In genomic region chrX:144325375-144325774, GRCm38 (mm10) we compare ENCODE assay signal across 15 mouse cellular contexts. TPM values are rescaled to one million over a fixed set of nuclear protein-coding genes. Genes with fewer than 3 reads are reported as not detected.
DNase-seq lines count a peak whose midpoint lies in the region; TF ChIP-seq lines count a peak whose summit lies in the region.
"Had no signal": no experiment of that assay in that cellular context is flagged by ENCODE, and none has a peak within 500 bp of the region (broad histone marks: within the 10 kb centered on the region; RNA-seq: fewer than 3 reads in every experiment).

No protein-coding gene starts in this region.

- TF ChIP-seq POLR2A in CH12.LX (IDR thresholded peaks at IDR 0.05; ENCODE audit: low read depth, low read length): no peak

- TF ChIP-seq RAD21 in CH12.LX (IDR thresholded peaks at IDR 0.05; ENCODE audit: low read depth, low read length): no peak

- no peak overlapping the region for H3K4me3 ChIP-seq in CH12.LX (replicated peaks in 1 of 3; ENCODE audit: low read depth in 2 of 3, low read length in 2 of 3, poor library complexity in 1 of 3)

- peaks cover 0 to 13% of the 10 kb centered on the region in 2 experiments; a peak in 1 of 4 replicates for H3K4me1 ChIP-seq in CH12.LX (ENCODE audit: control insufficient read depth in 1 of 2, insufficient read depth in 2 of 2)

- H3K4me2 ChIP-seq in CH12.LX (ENCODE audit: insufficient read depth, low read depth, poor library complexity, severe bottlenecking): no peak overlapping the region

- dilution Hi-C loops in CH12.LX (cut with MboI; ENCODE audit: extremely low pct_ligation_motif_present, extremely low pct_unique_long_range_greater_than_20kb, low sequenced_read_pairs): no loop called here

- H3K27me3 ChIP-seq in CH12.LX (replicated peaks): no peaks in the 10 kb centered on the region

- H3K36me3 ChIP-seq in CH12.LX (replicated peaks in 1 of 2; ENCODE audit: control insufficient read depth in 1 of 2, insufficient read depth in 1 of 2, low read length in 1 of 2): peaks cover 0 to 3% of the 10 kb centered on the region in 2 experiments

- in situ Hi-C loops in CH12.LX (cut with MboI; ENCODE audit: low pct_ligation_motif_present, low pct_unique_long_range_greater_than_20kb, low sequenced_read_pairs): no loop called here

- no peak overlapping the region for H3K27ac ChIP-seq in CH12.LX (ENCODE audit: insufficient read depth, low read depth)

- no peaks in the 10 kb centered on the region for H3K9me3 ChIP-seq in CH12.LX (replicated peaks; ENCODE audit: low read length)
- H3K9me3 ChIP-seq: G1E had no signal

- no peak for TF ChIP-seq CTCF in CH12.LX (conservative IDR thresholded peaks at IDR 0.05 in 1 of 2, IDR thresholded peaks at IDR 0.05 in 1 of 2; ENCODE audit: low read depth in 2 of 2, low read length in 2 of 2)

- H3K9ac ChIP-seq in CH12.LX (ENCODE audit: insufficient read depth, low read depth): no peak overlapping the region

- TF ChIP-seq EP300 in CH12.LX (IDR thresholded peaks at IDR 0.05; ENCODE audit: low read length): peak; percentile 62

- peak; percentile 42 for DNase-seq in CH12.LX (ENCODE audit: extremely low read depth)
- DNase-seq in thymus, postnatal 10 days (ENCODE audit: low spot score in 2 of 2): no peak
- DNase-seq: adrenal gland, adult 2 months; adrenal gland, adult 8-10 months; adrenal gland, postnatal 10 days; adrenal gland, postnatal 14 days; adrenal gland, postnatal 25 days; adrenal gland, postnatal 36 days; B cell, adult 2 months; cerebellum, adult 11 months; cerebellum, adult 11-12 months; cerebellum, adult 18-20 months; cerebellum, adult 2 months; cerebellum, adult 8-10 months had no signal

- 0 out of 2 replicates have a peak, but pooled peaks cover 3% of the 10 kb centered on the region for H3K79me2 ChIP-seq in CH12.LX (replicated peaks; ENCODE audit: control insufficient read depth, extremely low read depth, insufficient read depth, poor library complexity, severe bottlenecking)

TF ChIP-seq in CH12.LX, 34 proteins besides CTCF, POLR2A, EP300 and RAD21:
- TF ChIP-seq E2F4 (IDR thresholded peaks at IDR 0.05; ENCODE audit: insufficient replicate concordance, low read depth, low read length) (no peak), HCFC1 (IDR thresholded peaks at IDR 0.05; ENCODE audit: low read depth, low read length) (no peak), KAT2A (IDR thresholded peaks at IDR 0.05; ENCODE audit: insufficient replicate concordance, low read length) (no peak), ZC3H11A (IDR thresholded peaks at IDR 0.05; ENCODE audit: low read depth, low read length) (no peak), CHD2 (IDR thresholded peaks at IDR 0.05; ENCODE audit: low read length) (no peak), USF2 (conservative IDR thresholded peaks at IDR 0.05; ENCODE audit: low read depth, low read length) (no peak), JUND (conservative IDR thresholded peaks at IDR 0.05; ENCODE audit: low read depth, low read length) (no peak), CHD1 (IDR thresholded peaks at IDR 0.05; ENCODE audit: low read depth, low read length) (no peak), NRF1 (IDR thresholded peaks at IDR 0.05; ENCODE audit: low read depth, low read length) (no peak), ELF1 (IDR thresholded peaks at IDR 0.05; ENCODE audit: low read depth, low read length) (no peak), NELFE (IDR thresholded peaks at IDR 0.05; ENCODE audit: low read depth, low read length) (no peak), SIN3A (IDR thresholded peaks at IDR 0.05; ENCODE audit: low read length) (no peak), ZKSCAN1 (IDR thresholded peaks at IDR 0.05; ENCODE audit: borderline replicate concordance, low read depth, low read length) (no peak), UBTF (IDR thresholded peaks at IDR 0.05; ENCODE audit: low read depth, low read length) (no peak), BHLHE40 (IDR thresholded peaks at IDR 0.05; ENCODE audit: low read depth, low read length) (no peak), MEF2A (IDR thresholded peaks at IDR 0.05; ENCODE audit: borderline replicate concordance, low read depth, low read length) (peak; percentile 51; the same call in 1 of the 2 replicates), TCF12 (IDR thresholded peaks at IDR 0.05; ENCODE audit: low read depth, low read length) (peak; percentile 55; the same call in 1 of the 2 replicates), MAX (IDR thresholded peaks at IDR 0.05; ENCODE audit: low read length) (no peak), JUN (IDR thresholded peaks at IDR 0.05; ENCODE audit: insufficient read depth, low read depth, low read length) (no peak), GABPA (IDR thresholded peaks at IDR 0.05; ENCODE audit: insufficient replicate concordance, low read depth, low read length) (no peak), MXI1 (IDR thresholded peaks at IDR 0.05; ENCODE audit: low read depth, low read length) (no peak), RCOR1 (conservative IDR thresholded peaks at IDR 0.05; ENCODE audit: low read depth, low read length) (no peak), POLR2AphosphoS2 (IDR thresholded peaks at IDR 0.05; ENCODE audit: low read depth, low read length) (no peak), ZNF384 (IDR thresholded peaks at IDR 0.05; ENCODE audit: low read depth, low read length) (no peak), IRF4 (IDR thresholded peaks at IDR 0.05; ENCODE audit: low read depth, low read length) (peak; percentile 58; the same call in 1 of the 2 replicates), ZMIZ1 (IDR thresholded peaks at IDR 0.05; ENCODE audit: low read depth, low read length) (no peak), MAZ (IDR thresholded peaks at IDR 0.05; ENCODE audit: low read depth, low read length) (peak; percentile 86)

RNA-seq across cellular contexts. Expression of gene Alg13, which starts 7.8 kb away (rescaled TPM):
- total RNA-seq in CH12.LX (2012; rRNA removed): 15.4 and 18.3 TPM in 2 replicates
- total RNA-seq in CH12.LX (2014; rRNA removed): 17.0 and 22.4 TPM in 2 replicates
- 13.8 and 18.6 TPM in 2 replicates for polyA plus RNA-seq in CH12.LX (2012; ENCODE audit: insufficient read length, low read depth)
